Mouse (Mus musculus) neural tube, embryonic 13.5 days (tissue): ENCODE data around the gene Col28a1. TPM values are rescaled to one million over a fixed set of nuclear protein-coding genes. Genes with fewer than 3 reads are reported as not detected.

Source experiments
- ATAC-seq: fragments of 200-750 bp; cut with Nextera tagmentation; 2 replicates; pipeline ENCODE4 v1.8.0; 2017; ENCODE audit warnings: low read depth, mild to moderate bottlenecking, moderate TSS enrichment, moderate library complexity
- H3K27ac ChIP-seq: fragments of 300-500 bp; sonication (generic); replicated peaks from 2 replicates; pipeline ENCODE4 v1.5.1; 2015; ENCODE audit warnings: moderate library complexity, mild to moderate bottlenecking, inconsistent platforms
- H3K27me3 ChIP-seq: fragments of 300-500 bp; sonication (generic); 2 replicates; pipeline ENCODE4 v1.6.1; 2015; ENCODE audit warnings: mild to moderate bottlenecking, inconsistent platforms
- H3K36me3 ChIP-seq: fragments of 300-500 bp; sonication (generic); 2 replicates; pipeline ENCODE4 v1.6.1; 2015; ENCODE audit warnings: mild to moderate bottlenecking, inconsistent platforms
- H3K4me1 ChIP-seq: fragments of 300-500 bp; sonication (generic); replicated peaks from 2 replicates; pipeline ENCODE4 v1.6.1; 2015; ENCODE audit warnings: inconsistent platforms
- H3K4me2 ChIP-seq: fragments of 300-500 bp; sonication (generic); 2 replicates; pipeline ENCODE4 v1.6.1; 2015; ENCODE audit warnings: inconsistent platforms, mild to moderate bottlenecking, moderate library complexity
- H3K4me3 ChIP-seq: fragments of 300-500 bp; sonication (generic); 2 replicates; pipeline ENCODE4 v1.5.1; 2015; ENCODE audit warnings: mild to moderate bottlenecking, inconsistent platforms
- H3K9ac ChIP-seq: fragments of 300-500 bp; sonication (generic); 2 replicates; pipeline ENCODE4 v1.6.1; 2015; ENCODE audit warnings: moderate library complexity, mild to moderate bottlenecking, inconsistent platforms
- H3K9me3 ChIP-seq: fragments of 300-500 bp; sonication (generic); 2 replicates; pipeline ENCODE4 v1.6.1; 2016; ENCODE audit warnings: inconsistent platforms
- WGBS: fragments of 180-500 bp; shearing (Covaris S2); methylation state at CpG from one replicate; pipeline ENCODE4 v1.1.7; 2015; 5-methylcytosine and 5-hydroxymethylcytosine counted together
- polyA plus RNA-seq: library from polyadenylated mRNA; unstranded; fragments of >200 nt; fragmentation: Nextera tagmentation; extraction: Ambion mirVana; gene quantifications from 2 replicates; pipeline ENCODE4 v1.2.1, GENCODE M21; 2015

Col28a1 gene
- polyA plus RNA-seq, 1 experiment from 2014 or later, result 7.4 TPM

DNA sequence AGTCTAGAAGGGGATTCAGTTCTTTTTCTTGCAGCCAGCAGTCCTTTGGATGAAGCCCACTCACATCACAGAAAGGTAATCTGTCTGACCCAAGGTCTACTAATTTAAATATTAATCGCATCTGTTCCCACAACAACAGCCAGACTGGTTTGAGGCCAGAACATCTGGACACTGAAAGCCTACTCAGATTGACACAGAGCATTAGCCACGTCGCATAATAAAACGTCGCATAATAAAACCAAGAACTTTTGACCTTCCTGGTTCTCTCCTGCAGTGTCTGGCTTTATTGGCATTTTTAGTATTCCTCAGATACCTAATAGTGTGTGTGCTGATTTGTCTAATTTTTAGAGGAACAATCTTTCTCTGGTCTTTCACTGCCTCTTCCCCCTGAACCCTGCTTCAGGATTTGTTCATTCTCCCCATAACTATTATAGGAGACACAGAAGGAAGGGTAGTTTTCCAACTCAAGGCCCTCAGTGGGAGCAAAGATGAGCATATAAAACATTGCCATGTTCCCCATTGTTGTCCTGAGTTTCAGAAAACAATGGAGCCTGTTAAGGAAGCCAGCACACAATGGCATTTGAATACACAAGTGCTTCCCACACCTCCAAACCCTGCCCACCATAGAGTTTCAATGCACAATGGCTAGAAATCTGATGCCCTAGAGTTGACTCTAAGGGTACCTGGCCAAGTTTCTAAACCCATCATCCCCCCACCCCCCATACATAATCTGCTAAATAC is 221.2 kb downstream of the Col28a1 start:
- Histone ChIP-seq H3K27me3 (no peaks in the 10 kb centered on the region), H3K4me1 (peaks cover 5% of the 10 kb centered on the region), H3K36me3 (no peaks in the 10 kb centered on the region), H3K27ac (no peak overlapping the region), H3K9ac (no peak overlapping the region), H3K9me3 (no peaks in the 10 kb centered on the region), H3K4me2 (no peak overlapping the region), H3K4me3 (no peak overlapping the region)
- ATAC-seq, result no peak
- WGBS, result 34% methylated on average over 5 of the region's 5 CpGs

DNA sequence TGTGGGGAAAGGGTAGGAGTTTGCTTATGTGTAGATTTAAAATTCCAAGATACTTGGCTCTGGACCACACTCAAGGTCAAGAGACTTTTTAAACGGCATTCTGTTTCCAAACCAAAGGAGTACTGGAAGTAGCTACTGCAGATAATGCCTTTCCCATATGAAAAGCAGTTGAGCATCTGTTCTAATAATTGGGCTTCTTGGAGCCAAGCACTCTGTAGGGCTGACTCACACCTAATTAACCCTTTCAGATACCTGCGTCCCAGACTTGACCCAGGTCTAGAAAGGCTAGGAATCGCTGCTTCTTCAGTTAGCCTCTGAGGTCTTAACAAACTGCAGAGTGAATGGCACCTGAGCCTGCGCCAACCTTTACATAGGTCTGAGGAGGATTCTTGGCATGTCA is 223.0 kb downstream of the Col28a1 start:
- H3K27ac ChIP-seq, result no peak overlapping the region
- H3K27me3 ChIP-seq, result no peaks in the 10 kb centered on the region
- 88% methylated on average over 4 of the region's 4 CpGs for WGBS
- no peak for ATAC-seq
- H3K4me2 ChIP-seq, result no peak overlapping the region
- no peak overlapping the region for H3K4me3 ChIP-seq
- H3K9ac ChIP-seq, result no peak overlapping the region
- no peaks in the 10 kb centered on the region for H3K36me3 ChIP-seq
- H3K9me3 ChIP-seq, result no peaks in the 10 kb centered on the region
- peaks cover 12% of the 10 kb centered on the region for H3K4me1 ChIP-seq

DNA sequence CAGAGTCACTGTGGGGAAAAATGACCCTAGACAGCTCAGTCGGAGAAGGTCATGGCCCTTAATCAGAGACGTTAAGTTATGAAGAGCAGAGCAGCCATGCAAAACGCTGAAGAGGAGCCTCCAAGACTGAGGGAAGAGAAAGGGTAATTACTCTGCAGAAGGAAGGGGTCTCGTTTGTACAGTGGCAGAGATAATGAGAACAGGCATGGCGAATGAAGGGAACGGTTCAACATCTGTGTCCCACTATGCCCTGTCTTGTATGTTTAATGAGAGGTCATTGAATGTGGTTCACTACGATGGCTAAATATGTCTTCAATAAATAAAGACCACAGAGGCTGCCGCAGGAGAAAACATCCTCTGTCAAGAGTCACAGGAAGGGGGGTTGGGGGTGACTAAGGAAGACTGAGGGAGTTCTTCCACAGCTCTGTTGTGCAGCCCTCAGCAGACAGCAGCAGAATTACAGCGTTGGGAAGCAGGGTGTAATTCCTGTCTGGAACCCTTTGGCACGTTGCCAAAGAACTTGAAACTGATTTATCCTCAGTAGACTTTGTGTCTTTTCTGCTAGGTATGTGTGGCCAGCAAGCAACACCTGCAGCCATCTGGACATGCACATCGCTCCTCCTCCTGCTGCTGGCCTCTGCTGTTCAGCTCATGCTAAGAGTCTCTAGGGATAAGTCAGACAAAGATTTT is 226.4 kb downstream of the Col28a1 start:
- H3K4me2 ChIP-seq, result no peak overlapping the region
- no peaks in the 10 kb centered on the region for H3K9me3 ChIP-seq
- no peak overlapping the region for H3K9ac ChIP-seq
- no peaks in the 10 kb centered on the region for H3K36me3 ChIP-seq
- peak; percentile 79 for ATAC-seq
- H3K27me3 ChIP-seq, result no peaks in the 10 kb centered on the region
- H3K4me3 ChIP-seq, result no peak overlapping the region
- H3K4me1 ChIP-seq, result peaks cover 12% of the 10 kb centered on the region
- no peak overlapping the region for H3K27ac ChIP-seq
- 43% methylated on average over 11 of the region's 11 CpGs for WGBS

DNA sequence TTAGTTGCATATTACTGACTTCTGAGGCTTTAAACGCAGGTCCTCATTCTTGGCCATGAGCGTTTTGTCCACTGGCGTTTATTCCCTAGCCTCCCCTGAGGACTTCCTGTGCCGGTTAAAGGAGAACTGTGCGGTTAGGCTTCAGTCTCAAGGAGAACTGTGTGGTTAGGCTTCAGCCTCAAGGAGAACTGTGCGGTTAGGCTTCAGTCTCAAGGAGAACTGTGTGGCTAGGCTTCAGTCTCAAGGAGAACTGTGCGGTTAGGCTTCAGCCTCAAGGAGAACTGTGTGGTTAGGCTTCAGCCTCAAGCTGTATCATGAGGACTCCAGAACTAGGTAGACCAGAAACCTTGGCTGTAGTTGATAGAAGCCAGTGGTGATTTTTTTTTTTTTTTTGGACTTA is 229.7 kb downstream of the Col28a1 start:
- H3K4me1 ChIP-seq, result peaks cover 12% of the 10 kb centered on the region
- H3K4me3 ChIP-seq, result no peak overlapping the region
- ATAC-seq, result no peak
- no peak overlapping the region for H3K9ac ChIP-seq
- no peak overlapping the region for H3K27ac ChIP-seq
- H3K36me3 ChIP-seq, result no peaks in the 10 kb centered on the region
- no peaks in the 10 kb centered on the region for H3K27me3 ChIP-seq
- H3K4me2 ChIP-seq, result no peak overlapping the region
- WGBS, result 90% methylated on average over 7 of the region's 7 CpGs
- H3K9me3 ChIP-seq, result no peaks in the 10 kb centered on the region

DNA sequence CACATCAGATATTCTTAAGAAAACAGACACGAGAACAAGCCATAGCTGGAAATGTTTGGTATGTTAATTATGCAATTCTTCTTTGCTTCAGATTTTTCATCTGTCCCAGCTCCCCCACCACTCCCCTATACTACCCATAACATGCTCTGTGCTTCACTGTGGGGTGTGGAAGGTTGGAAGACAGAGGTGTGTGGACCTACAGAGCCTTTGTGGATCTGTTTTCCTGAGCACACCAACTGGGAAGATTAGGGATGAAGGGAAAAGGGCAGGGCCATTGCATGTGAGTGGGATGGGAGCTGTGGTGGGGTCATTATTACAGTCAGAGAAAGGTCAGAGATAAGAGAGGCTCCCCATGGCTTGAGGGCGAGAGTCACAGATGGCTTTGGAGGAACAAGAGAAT is 240.2 kb downstream of the Col28a1 start:
- 0 out of 2 replicates have a peak overlapping the region, but pooled peaks have one; percentile 13 for H3K27ac ChIP-seq
- H3K27me3 ChIP-seq, result no peaks in the 10 kb centered on the region
- H3K4me3 ChIP-seq, result no peak overlapping the region
- WGBS, result 55% methylated on average over 2 of the region's 2 CpGs
- no peaks in the 10 kb centered on the region for H3K9me3 ChIP-seq
- H3K36me3 ChIP-seq, result no peaks in the 10 kb centered on the region
- no peak for ATAC-seq
- H3K4me1 ChIP-seq, result 0 out of 2 replicates have a peak, but pooled peaks cover 9% of the 10 kb centered on the region
- H3K9ac ChIP-seq, result no peak overlapping the region
- no peak overlapping the region for H3K4me2 ChIP-seq

DNA sequence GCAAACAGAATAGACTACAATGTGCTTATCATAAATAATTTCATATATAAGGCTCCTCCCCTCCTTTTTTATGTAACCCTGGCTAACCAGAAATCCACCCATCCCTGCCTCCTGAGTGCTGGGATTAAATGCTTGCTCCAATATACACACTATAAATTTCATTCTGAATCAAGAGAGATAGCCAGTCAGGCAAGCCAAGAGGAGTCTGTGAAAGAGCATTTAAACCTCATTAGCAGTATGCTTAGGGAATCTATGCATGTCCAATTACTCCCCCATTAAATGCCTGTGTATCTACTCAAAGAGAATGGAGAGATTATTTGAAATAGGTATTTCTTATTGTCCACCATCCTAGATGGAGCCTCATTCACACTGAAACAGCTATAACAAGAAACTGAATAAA is 240.6 kb downstream of the Col28a1 start:
- no peaks in the 10 kb centered on the region for H3K36me3 ChIP-seq
- H3K9ac ChIP-seq, result no peak overlapping the region
- H3K9me3 ChIP-seq, result no peaks in the 10 kb centered on the region
- no peaks in the 10 kb centered on the region for H3K27me3 ChIP-seq
- ATAC-seq, result peak; percentile 50; the same call in 1 of the 2 replicates
- H3K4me2 ChIP-seq, result no peak overlapping the region
- 0 out of 2 replicates have a peak overlapping the region, but pooled peaks have one; percentile 13 for H3K27ac ChIP-seq
- H3K4me3 ChIP-seq, result no peak overlapping the region
- H3K4me1 ChIP-seq, result 0 out of 2 replicates have a peak, but pooled peaks cover 9% of the 10 kb centered on the region

Other genes with a start within 250 kb of the Col28a1 start
- 26.0 and 28.0 TPM in 2 replicates for gene Mios, start 16.6 kb upstream of the Col28a1 start, polyA plus RNA-seq
- gene Rpa3, start 66.6 kb upstream of the Col28a1 start, polyA plus RNA-seq, result 74.3 and 85.5 TPM in 2 replicates
- gene Umad1, start 66.7 kb upstream of the Col28a1 start, polyA plus RNA-seq, result 42.6 and 43.1 TPM in 2 replicates
- gene Gm45062, start 66.8 kb upstream of the Col28a1 start, polyA plus RNA-seq, result 15.9 and 23.6 TPM in 2 replicates